Mouse (Mus musculus): ENCODE measurements at regions not wholly inside any gene's neighbourhood (a gene's known extent, or its start where the extent isn't known, plus 50 kb on each side); places are given as distances from the start of the nearest gene placed in this dataset.
"Not testable (repeated sequence)": the region's sequence is repeated elsewhere in the genome, so short reads cannot be mapped to it uniquely, and the experiment has no call there.

DNA sequence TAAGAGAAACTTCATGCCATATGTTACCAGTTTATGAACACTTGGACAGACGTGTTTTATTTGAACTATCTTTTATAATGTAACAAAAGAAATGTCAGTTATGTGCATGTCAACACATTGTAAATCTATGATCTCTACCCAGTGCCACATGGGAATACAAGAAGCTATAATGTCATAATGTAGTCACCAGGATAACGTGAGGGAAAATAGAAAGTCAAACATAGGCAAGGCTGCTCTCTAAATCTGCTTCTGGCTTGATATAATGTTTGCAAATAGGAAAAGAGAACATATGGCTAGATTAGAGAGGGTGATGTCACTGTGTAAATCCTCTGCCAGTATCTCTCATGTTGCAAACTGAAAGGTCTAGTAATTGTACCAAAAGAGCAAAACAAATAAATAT lies 408.1 kb upstream of the Adamts5 start:
- DNase-seq = no peak

DNA sequence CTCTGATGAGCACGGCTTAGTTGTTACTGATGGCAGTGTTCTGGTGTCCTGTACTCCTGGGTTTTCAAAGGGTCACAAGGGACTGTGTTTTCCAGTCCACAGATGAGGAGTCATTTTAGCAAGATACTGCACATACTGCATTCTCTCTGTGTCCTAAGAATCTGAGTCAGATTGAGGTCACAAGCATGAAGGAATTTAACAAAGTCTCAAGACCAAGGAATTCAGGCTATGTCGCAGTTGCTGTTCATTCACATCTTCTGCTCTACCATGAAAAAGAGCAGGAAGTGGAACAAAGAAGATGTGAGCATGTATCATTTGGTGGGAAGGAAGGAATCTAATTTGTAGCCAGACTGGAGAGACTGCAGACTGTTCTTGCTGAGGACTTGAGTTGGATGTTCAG lies 402.2 kb upstream of the Adamts5 start:
- no peak for DNase-seq

DNA sequence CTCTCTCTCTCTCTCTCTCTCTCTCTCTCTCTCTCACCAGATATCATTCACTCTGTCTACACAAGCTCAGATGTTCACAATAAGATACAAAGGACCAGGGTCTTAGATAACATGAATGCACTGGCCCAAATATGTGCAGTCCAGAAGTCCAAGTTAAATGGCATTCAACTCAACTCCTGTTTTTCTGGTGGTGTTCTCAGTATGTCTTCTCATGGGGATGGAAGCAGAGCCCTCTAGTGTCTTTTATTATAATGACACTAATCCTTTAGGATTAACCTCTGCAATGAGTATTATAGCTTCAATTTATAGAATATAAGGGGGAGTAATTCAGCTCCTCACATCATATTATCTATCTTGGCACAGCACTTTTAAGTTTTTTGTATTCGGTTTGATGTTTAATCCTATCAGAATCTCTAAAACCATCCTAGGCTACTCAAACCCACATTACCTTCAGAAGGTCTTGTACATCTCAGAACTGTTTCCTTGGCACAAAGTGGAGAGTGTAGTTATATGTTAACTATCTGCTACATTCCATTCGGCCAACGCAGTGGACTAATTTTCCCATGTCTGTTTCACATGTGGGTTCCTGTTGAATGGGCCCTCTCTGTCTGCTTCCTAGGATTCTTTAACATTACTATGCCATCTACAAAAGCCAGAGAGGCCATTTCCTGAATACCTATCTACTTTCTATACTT lies 401.0 kb upstream of the Adamts5 start:
- no peak for DNase-seq

DNA sequence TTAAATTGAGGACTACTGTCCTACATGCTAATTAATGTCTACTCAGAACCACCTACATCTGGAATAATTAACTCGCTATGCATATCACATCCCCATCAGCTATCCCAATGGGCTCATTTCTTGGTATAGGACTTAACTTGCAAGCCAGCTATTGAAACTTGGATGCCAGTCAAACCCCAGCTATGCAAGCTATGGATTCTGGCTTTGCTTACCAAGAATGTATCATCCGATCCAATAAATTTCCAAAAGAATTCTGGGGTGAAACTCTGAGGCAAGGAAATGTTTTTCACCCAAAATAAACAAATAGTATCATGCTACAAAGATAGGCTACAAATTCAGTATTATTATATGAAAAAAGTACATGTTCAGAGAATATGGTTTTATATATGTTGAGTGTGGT lies 392.8 kb upstream of the Adamts5 start:
- no peak for DNase-seq

DNA sequence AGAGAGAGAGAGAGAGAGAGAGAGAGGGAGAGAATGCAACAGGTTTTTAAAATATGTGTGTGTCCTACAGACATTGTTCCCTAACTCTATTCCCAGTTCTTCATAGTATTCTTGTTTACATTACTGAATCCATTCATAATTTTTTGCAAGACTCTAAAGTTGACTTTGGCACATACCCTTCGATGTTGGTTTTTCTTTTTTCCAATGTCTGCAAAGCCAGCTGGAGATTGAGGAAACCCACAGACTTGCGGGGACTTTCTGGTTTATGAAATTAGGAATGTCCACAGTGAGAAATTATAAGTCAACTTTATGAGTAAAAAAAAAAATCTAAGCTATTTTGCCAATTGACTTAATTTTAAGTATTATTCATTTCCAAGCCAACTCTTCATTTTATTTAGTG lies 379.7 kb upstream of the Adamts5 start:
- DNase-seq = no peak

DNA sequence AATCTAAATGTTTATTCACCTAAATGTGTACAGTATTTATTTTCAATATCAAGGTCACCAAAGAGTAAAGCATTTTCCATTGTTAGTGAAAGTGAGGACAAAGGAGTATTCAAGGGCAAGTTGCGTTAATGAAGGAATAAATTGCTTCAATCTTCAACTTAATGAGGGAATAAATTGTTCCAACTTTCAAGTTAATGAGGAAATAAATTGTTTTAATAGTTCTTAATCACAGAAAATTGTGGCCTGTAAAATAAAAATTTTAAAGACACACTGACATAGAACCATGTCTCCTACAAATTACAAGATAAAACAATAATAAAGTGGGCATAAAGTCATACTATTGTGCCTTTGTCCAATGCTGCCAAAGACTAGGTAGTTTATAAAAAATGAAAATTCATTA lies 375.4 kb upstream of the Adamts5 start:
- no peak for DNase-seq

DNA sequence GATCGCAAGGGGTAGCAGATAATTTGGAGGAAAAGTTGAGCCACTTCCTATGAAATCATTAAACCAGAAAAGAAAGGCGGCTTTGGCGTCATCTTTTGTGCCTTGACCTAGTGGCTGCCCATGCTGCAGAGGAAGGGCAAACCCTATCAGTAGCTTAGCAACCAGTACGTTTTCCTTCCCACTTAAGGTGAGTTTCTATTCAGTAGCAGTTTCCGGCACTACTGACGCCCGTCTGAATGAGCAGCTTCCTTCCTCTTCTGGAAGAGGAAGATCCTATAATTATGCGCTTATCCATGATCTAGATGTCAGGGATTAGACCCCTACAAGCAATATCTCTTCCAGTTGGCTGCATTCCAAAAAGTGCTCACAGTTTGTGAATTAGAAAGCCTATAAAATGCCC lies 360.0 kb upstream of the Adamts5 start:
- DNase-seq = peak; percentile 16

DNA sequence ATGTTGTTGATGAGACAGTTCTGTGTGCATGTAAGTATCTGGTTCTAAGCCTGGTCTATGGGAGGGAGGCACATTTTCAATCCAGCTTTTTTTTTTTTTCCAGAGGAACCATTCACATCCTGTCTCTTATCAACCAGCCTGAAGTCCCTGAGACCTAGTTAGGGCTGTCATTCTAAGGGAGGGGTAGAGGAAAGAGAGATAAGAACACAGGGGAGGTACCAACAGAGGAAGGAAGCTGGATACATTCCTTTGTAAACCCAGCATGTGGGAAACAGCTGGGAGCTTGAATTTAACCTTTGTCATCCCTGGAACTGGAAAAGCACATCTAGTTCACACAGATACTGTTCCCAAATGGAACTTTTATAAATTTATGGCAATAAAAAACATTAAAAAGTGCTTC lies 351.0 kb upstream of the Adamts5 start:
- DNase-seq = peak; percentile 12

DNA sequence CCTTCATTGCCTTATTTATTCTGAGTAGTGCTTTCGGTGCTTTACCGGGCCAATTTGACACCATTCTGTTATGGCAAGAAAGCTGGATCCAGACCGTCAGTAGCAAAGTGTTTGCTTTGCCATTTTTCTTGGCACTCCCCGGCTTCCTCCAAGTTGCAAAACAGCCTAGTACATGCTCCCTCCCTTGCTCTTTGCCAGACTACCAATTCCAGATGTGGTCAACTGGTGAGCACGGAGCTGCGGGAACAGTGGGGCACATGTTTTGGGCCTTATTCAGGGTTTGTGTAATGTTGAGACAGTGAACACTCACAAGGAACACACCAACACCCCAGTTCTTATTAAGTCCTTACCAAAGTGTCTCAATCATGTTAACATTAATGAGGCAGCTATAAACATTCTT lies 348.4 kb upstream of the Adamts5 start:
- no peak for DNase-seq

DNA sequence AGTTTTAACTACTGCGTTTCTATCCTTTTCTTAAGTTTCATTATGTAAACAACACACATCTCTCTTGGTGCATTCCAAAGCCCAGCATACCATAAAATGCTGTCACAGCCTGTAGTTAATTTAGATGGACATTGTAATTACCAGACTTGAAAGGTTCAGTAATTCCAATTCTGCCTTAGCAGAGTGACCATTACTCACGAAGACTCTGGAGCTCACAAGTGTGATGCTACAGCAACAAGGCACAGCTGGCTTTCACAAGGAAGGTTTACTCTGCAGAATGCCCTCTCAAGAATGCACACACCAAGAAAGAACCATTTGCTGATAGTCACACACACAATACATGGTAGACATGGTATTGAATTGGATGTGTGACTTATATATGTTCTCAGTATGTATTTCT lies 342.6 kb upstream of the Adamts5 start:
- no peak for DNase-seq

DNA sequence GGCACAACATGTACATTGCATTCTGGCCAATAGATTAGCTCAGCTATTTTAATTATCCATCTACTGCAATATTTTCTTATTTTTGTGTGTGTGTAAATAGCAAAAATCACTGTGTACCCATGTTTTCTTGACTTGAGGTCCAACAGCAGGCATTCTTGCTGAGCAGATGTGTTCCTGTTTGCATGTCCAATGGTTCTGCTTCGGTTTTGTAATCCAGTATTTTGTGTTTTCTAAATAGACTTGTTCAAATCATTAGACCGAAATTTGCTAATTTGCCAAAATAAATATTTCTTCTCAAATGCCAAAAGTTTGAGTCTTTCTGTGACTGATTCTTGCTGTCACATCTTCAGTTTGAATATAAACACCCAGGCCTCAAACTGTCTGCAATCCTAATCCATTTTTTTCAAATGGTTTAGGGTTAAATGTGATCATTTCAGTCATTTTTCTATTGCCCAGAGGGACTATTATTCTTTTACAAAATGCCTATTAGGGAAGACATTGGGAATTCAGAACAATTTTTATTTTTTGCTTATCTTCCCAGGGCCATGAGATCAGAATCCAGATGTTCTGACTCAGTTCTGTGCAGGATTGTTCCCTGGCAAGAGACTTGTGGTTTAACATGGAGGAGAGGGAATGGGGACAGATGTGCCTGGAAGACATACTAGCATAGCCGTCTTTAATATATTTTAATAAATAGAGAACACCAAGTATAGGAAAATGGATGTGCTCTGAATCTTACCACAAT lies 341.3 kb upstream of the Adamts5 start:
- peak; percentile 4 for DNase-seq

DNA sequence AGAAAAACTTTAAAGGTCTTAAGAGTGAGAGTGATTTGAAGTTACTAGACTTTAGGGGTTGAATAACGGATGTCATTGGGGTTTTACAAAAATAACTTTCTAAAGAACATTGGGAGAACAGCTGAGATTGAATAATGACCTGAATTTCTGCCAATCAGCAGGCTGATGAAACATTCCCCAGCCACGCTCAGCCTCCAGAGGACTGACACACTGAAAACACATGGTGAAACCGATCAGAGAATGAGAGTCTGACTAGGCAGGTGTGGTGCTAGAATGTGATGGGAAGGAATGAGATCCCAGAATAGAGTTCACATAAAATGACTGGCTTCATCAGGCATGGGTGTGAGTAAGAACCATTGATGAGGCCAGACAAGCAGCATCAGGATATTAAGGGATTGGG lies 321.4 kb upstream of the Adamts5 start:
- no peak for DNase-seq

DNA sequence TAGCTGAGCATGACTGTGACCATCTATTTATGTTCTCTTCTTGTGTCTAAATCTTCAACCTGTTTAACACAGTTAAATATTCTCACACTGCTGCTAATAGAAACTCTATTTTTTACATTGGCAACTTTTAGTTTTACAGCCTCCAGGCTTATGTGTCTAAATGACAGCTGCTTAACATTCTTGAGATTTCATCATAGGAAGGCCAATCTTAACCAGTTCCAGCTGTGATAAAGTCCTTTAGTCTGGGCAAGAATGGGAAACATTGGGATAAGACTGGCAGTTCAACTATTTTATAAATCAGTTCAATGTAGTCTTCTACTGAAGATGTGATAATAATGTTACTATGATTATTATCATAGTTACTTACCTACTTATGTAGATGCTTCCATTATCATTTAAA lies 308.9 kb upstream of the Adamts5 start:
- DNase-seq = no peak

DNA sequence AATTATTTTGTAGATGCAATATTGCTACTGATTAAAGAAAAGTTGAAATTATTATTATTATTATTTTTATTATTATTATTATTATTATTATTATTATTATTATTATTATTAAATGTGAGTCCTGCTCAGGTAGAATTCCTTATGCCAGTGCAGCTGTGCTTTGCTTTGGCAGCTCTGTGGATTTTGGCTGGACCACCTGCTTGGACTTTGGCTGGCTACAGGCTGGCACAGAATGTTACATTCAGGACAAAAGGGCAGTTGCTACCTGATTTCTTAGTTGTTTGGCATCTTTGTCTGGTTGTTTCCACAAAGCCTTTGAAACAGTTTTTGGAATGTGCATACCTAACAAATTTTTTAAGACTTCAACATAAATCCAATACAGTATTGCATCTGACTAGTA lies 307.7 kb upstream of the Adamts5 start:
- DNase-seq = no peak

DNA sequence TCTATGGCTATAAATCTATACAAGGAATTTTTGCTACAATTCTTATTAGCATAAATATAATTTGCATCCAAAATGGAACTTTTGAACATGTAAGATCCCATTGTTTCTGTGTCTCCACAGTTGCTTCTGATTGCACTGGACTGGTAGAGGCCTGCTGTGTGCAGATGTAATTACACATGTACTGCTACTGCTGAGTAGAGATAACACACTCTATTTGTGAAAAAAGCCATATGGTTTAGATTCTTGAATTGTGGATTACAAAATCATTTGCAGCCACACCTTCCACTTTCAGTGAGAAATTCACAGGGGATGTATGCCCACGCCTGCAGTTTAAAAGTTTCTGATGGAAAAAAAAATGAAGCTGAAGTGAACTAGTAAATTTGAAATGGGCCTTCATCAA lies 288.2 kb upstream of the Adamts5 start:
- DNase-seq = no peak

DNA sequence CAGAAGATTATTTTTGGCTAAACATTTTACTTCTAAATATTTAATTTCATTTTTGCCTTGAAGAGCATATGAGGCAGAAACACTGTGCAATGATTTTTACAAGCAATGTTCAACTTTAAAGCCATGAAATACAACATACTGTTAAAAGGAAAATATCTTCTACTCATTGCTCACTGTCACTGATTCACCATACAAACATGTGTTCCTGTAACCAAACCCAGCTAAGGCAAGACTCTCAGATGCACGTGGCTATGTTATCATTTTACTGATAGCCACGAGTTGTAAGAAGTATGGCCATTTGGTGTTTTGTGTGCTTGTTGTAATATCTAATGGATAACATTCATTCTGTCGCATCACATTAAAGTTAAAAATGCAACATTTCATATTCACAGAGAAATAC lies 287.3 kb upstream of the Adamts5 start:
- DNase-seq = no peak

DNA sequence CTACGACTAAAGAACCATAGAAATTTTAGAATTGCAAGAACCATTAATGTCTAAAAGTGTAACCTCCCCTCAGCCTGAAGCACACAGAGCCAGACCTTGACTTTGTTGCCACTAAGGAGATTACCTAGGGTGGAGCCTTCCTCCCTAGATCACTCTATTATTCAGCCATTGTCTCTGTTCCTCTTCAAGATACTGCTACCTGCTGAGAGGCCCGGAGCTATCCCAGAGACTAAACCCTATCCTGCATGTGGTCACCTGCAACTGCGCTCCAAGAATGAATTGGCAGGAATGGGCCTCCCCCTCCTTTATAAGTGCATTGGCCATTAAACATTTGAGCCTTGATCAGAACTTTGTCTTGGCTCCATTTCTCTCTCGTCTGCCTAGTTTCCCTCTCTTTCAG lies 286.0 kb upstream of the Adamts5 start:
- DNase-seq = not testable (repeated sequence)

DNA sequence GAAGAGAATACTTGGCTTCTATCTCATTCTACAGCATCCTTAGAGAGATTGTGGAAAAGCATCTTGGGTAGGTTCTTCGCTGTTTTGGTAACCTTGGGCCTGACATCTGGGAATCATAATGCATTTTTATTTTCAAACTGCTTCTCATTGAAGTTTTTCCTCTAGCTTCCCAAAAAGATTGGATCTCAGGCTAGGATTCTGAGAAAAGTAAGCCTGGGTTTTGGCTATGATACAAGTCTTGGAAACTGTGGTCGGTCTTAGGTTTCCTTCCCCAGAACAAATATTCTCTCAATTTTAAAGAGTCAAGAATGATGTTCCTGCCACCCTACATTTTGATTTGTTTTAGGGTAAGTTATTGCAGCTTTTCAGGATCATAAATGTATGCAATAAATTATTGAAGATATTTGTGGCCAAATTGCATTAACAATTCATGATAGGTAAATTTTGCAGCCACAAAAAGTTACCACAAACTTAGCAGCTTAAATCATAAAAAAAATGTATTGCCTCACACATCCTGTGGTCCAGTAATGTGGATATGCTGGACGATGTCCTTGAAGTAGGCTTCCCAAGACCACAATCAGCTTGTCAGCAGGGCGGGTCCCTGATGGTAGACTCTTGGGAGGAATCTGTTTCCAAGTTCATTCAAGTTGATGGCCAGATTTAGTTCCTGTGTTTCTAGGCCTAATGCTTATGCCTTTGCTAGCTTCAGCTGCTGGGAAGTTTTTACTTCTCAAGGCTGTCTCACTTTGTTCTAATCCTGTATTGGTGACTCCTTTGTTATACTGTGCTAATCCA lies 257.6 kb upstream of the Adamts5 start:
- no peak for DNase-seq

DNA sequence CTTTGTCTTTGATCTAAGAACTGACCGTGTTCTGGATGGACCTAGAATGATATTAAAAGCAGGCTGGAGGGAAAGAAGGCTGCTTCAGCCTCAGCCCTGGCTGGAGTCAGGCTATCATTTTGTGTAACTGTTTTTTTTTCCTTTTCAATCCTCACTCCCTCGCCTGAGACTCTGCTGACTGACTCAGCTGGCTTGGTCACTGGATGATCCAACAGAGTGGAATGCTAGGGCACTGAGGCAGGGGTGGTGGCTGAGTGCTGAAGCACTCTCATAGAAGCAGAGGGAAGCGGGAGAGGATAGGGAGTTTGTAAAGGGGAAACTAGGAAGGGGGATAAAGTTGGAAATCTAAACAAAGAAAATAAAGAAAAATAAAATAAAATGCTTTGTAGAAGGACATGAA lies 236.5 kb upstream of the Adamts5 start:
- DNase-seq = no peak

DNA sequence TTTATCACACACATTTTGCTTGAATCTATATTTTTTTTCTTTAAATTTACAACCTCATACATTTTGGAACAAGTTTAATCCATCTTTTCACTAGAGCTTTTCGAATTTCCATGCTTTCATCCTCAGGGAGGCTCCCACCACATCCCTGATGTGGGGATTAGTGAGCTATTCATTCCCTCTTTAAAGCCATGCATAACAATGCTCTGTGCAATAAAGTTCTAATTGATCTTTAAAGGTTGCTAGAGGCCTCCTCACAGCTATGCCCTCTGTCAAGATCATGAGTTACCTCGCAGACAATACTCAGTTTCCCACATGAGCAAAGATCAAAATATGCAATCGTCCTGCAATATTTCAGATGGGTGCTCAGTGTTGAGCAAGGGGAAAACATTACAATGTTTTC lies 234.5 kb upstream of the Adamts5 start:
- no peak for DNase-seq

DNA sequence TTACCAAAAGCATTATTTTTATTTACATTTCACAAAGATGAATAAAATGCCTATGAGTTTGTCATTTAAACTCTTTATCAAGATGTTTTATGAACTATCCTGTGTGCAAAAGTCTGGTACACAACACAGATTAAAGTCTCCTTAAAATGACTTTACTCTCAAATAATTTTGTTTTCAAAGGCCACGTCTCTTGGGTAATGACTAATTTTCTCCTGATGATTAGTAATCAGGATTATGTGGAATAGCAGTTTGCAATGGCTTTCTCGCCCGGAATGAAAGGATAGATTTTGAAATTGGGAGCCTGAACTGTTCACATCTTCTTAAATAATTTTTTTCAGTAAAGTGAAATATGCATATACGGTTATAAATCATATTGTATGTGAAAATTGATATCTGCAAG lies 225.8 kb upstream of the Adamts5 start:
- DNase-seq = no peak

DNA sequence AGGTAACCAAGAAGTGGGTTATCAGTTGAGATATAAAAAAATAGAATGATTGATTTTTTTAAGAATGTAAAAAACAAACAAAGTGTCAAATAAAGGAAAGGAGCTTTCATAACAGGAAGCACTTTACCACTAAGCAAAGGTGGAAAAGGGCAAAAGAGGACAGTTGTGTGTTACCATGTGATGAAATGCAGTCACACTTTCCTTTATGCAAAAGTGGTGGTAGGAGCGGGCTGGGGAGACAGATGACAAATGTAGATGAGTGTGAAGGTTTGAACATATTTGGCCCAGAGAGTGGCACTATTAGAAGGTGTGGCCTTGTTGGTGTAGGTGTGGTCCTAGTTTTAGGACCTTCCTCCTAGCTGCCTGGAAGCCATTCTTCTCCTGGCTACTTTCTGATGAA lies 222.6 kb upstream of the Adamts5 start:
- no peak for DNase-seq

DNA sequence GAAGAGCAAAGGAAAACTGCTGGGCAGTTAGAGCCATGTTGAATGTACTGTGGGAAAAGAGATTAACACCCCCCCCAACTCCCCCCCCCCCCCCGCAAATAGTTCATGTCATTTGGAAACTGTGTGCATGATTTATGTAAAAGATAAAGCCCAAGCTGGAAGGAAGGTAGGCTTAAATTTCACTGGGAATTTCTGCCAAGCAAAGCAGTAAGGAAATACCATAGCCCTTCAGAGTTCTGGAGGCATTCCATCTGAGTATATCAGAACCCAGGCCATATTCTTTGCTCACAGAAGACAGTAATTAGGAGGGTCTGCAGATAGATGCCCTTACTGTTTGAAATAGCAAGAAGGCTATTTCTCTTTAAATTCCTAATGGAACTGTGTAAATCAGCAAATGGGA lies 221.3 kb upstream of the Adamts5 start:
- no peak for DNase-seq

DNA sequence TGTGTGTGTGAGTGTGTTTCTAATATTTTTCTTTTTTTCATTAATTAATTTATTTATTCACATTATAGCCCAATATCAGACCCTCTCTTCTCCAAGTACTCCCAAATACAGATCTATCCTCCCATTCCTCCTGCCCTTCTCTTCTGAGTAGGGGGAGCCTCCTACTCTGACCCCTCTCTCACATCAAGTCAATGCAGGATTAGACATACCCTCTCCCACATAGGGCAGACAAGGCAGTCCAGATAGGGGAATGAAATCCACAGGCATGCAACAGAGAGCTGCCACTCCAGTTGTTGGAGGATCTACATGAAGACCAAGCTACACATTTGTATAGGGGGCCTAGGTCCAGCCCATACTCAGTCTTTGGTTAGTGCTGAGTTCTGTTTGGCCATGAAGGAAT lies 216.3 kb upstream of the Adamts5 start:
- no peak for DNase-seq

Measured in kidney, adult 11 months (tissue).